Mouse (Mus musculus) E14TG2a.4 (cell line): ENCODE measurements around the gene Rps17.

ENCODE experiments used
- CTCF ChIP-seq: conservative IDR thresholded peaks from 2 replicates; pipeline ENCODE4 v1.5.1; 2014; ENCODE audit warnings: low read length
- POU5F1 ChIP-seq: IDR thresholded peaks from 2 replicates; pipeline ENCODE4 v1.6.1; 2014; ENCODE audit warnings: low read length, borderline replicate concordance

- TF ChIP-seq CTCF: no peak
- TF ChIP-seq POU5F1: no peak
Observed at GRCm38 (mm10) chr7:81311130-81311529, 33.9 kb downstream of the Rps17 start.
